Mouse (Mus musculus) spleen, adult 18-20 months (tissue): ENCODE data around the gene Scpep1.
A peak's percentile ranks its signal among the peaks of the same experiment; 100 is the strongest.
"Not testable (repeated sequence)": the region's sequence is repeated elsewhere in the genome, so short reads cannot be mapped to it uniquely, and the experiment has no call there.

Experiments
- DNase-seq, 2 experiments: peaks; one replicate each; pipeline ENCODE4 v3.0.0; 2022; ENCODE audit warnings: mixed read lengths in 2 of 2

Gene Scpep1

DNA sequence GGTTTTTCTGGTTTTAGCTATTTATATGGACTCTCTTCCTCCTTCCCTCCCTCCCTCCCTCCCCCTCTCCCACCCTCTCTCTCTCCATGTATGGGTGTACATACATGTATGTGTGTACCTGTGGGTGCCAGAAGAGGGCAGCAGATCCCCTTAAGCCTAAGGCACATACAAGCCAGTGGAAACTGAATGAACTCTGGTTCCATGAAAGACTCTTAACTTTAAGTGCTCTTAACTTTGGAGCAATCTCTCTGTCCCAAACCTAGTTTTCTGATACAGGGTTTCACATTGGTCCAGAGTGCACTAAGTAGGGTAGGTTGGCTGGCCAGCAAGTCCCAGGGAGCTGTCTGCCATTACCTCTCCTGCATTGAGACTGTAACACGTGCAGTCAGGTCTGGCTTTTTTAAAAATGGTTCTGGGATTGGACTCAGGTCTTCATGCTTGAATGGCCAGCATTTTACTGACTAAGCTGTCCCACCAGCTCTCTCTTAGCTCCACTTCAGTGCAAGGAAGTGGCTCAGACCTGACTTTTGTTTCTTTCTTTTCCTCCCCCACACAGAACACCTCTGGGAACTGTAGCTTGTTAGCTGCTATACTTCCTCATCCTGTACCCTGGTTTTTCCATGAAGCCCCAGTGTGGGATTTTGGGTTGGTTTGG, 46.6 kb downstream of the Scpep1 start:
- peak; percentile 36 to 63 for DNase-seq

GRCm38 (mm10) chr11:88907886-88908285, 47.4 kb downstream of the Scpep1 start:
- DNase-seq: no peak

- DNase-seq: no peak
These were observed 49.6 kb downstream of the Scpep1 start for GRCm38 (mm10) chr11:88905621-88906020.

DNA sequence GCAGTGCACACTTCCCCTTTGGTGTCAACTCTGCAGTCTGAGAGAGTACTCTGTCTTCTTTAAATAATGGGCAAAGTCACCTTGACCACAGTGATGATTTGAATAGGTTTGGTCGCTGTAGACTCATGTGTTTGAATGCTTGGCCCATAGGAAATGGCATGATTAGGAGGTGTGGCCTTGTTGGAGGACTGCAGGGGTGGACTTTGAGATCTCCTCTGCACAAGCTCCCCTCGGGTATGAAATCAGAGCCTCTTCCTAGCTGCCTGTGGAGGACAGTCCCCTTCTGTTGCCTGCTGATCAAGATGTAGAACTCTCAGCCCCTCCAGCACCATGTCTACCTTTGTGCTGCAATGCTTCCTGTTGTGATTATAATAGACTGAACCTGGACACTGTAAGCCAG, 51.2 kb downstream of the Scpep1 start:
- DNase-seq: no peak

GRCm38 (mm10) chr11:88902762-88903161, 52.5 kb downstream of the Scpep1 start:
- no peak for DNase-seq

GRCm38 (mm10) chr11:88901341-88901802, 53.9 kb downstream of the Scpep1 start:
- DNase-seq: no peak

DNA sequence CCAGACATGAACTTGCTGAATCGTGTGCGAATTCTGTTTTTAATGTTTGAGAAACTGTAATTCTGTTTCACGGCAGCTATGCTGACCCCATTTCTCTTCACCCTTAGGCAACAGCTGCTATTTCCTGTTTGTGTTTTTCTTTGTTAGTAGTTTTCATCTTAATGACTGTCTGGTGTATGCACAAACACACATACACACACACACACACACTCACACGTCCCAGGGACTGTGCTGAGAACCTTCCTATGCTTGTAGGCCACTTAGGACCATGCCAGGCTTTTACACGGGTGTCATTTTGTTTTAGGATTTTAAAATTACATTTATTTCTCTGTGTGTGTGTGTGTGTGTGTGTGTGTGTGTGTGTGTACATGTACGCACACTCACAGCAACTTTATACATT, 55.7 kb downstream of the Scpep1 start:
- no peak for DNase-seq

DNA sequence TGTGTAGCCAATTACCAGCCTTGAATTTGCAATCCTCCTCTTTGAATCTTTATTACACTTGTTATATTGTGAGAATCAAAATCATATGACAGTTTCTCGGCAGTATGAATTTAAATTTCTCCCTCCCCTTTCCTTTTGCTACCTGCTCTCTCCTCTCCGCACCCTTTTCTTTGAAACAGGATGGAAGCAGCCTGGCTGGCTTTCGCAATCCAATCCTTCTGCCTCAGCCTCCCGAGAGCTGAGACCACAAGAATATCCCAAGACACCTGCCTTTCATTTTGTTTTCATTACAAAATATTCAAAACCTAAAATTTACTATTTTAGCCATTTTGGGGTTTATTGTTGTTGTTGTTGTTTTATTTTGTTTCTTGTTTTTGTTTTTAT, 56.9 kb downstream of the Scpep1 start:
- DNase-seq: no peak

- DNase-seq: no peak
These were observed 57.5 kb downstream of the Scpep1 start for GRCm38 (mm10) chr11:88897624-88898379.

DNA sequence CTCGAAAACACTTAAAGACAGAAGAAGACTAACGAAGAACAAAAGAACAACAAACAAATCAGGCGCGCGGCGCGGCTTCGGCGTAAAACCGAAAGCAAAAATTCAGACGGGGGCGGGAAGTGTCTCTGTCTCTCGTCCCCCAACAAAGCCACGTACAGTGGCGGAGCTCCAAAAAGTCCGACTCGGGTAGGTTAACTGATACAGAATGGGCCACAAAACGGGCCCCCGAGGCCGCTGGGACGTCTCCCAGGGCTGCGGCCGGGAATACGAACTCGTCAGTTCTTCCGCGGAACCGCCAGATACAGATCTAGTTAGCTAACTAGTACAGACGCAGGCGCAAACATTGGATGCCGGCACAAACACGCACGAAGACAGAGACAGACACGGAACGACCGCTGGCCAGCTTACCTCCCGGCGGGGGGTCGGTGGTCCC, 59.4 kb downstream of the Scpep1 start:
- DNase-seq: peak; percentile 40 to 42

DNA sequence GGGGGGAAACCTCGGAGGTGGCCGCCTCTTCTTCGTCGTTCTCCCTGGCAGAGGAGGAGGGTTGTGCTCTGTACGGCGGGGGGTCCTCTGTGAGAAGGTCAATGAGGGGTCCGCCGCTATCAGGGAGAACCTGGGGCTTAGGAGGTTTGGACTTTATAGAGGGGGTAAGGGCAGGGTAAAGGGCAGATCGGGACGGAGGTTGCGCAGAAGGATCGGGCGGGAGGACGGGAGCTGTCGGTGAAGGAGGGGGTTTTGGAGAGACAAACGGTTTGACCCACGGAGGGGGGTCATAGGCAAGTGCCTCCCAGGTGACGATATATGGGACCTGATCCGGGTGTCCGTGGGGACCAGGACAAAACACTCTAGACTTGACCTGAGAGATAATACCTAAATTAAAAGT, 60.0 kb downstream of the Scpep1 start:
- DNase-seq: peak in 1 of 2 experiments; percentile 38

- DNase-seq: not testable (repeated sequence)
These were observed 61.0 kb downstream of the Scpep1 start for GRCm38 (mm10) chr11:88894279-88894678.

DNA sequence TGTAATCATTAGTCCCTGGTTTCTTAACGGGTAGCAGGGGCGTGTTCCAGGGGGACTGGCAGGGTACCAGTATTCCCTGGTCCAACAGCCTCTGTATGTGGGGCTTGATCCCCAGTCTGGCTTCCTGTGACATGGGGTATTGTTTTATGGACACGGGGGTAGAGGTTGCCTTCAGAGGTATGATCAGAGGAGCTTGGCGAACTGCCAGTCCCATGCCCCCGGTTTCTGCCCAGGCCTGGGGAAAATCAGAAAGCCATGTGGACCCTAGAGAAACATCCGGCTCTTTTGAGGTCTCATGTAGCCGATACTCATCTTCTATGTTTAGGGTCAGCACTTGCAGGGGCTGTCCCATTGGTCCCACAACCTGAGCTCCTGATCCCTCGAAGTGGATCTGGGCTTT, 61.8 kb downstream of the Scpep1 start:
- DNase-seq: not testable (repeated sequence)

DNA sequence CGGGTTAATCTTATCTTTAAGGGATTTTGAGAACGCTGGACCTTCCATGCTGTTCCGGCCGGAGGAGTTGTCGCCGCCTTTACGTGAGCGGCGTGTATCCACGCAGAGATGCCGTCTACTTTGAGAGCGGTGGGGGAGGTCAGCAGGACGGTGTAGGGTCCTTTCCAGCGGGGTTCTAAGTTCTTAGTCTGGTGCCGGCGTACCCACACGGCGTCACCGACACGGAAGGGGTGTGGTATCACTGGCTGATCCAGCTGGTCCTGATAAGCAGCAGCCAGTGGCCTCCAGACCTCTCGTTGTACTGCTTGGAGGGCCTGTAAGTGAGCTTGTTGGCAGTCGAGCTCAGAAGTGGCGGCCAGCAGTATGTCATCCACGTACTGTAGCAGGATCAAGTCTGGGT, 62.5 kb downstream of the Scpep1 start:
- peak; percentile 18 to 37 for DNase-seq

- DNase-seq: peak; percentile 51 to 64
These were observed 63.2 kb downstream of the Scpep1 start for GRCm38 (mm10) chr11:88891921-88892561.

DNA sequence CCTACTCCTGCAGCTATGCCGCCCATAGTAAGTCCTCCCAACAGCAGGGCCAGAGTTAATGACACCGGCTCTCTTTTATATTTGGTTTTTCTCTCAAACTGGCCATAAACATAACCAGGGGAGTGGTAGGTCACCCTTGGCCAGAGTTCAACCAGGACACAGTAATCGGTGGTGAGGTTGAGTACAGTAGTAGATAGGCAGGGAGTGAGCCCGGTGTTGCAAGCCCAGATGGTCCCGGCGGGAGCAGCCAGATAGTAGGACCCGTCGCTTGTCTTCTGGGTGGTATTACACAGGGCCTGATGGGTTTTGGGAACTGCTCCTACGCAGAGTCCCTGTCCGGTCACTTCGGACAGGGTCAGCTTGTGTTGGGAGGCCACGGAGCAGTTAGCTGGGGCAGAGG, 63.8 kb downstream of the Scpep1 start:
- peak in 1 of 2 experiments; percentile 17 for DNase-seq

DNA sequence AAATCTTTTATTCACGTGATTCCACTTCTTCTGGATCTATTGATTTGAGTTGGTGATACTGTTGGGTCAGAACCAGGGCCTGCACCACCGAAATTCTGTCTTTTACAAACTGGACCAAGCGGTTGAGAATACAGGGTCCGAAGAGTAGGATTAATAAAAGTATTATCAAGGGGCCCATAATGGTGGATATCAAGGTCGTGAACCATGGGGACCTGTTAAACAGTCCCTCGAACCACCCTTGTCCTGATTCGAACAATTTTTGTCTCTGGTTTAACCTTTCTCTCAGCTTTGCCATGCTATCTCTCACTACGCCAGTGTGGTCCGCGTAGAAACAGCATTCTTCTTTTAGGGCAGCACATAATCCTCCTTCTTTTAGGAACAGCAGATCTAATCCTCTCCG, 64.4 kb downstream of the Scpep1 start:
- DNase-seq: not testable (repeated sequence)

GRCm38 (mm10) chr11:88888996-88889395, 66.3 kb downstream of the Scpep1 start:
- no peak for DNase-seq

DNA sequence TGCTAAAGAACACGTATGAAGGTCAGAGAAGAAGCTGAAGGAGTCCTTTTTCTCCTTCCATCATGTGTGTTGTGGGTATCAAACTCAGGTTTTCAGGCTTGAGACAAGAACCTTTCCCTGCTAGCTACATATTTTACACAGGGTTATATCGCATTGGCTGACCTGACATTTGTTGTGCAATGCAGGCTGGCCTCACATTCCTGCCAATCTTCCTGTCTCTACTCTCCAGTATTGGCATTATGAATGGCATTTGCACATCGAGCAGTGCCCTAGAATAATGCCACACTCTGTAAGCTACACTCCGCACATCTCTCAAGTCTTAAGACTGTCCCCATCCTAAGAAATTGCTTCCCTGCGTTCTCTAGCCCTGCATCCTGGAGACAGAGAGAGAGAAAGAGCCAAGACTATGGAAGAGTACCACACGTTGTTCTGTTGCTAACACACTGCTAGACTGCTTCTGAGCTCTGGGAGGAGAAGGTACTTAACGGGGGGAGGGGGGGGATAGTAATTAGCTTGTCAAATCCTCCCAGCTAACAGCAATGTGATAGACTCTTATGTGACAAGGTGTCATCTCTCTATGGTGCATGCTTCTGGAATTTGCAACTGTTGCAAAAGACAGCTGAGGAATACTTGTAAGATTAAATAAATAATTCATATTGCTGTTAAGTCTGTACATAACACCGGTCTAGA, 70.7 kb downstream of the Scpep1 start:
- DNase-seq: no peak

GRCm38 (mm10) chr11:88878011-88878410, 77.3 kb downstream of the Scpep1 start:
- no peak for DNase-seq
